Comparison of ENCODE assay signal across 12 mouse cellular contexts in the genomic region with DNA sequence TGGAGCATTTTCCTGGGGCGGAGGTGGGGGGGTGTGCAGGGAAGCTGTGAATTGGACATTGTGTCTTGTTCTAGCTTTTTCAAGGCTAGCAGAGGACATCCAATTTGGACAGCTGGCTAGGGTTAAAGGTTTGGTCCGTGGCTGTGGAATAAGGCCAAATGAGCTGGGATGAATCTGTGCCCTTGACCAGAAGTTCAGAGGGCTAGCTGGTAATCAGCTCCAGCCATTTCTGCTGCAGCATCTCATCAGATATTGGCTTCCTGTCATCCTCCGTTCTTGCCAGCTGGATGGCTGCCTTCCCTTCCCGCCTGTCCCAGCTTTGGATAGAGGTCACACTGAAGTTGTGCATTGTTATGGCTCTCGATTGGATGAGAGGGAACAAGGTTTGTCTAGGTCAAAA. TPM values are rescaled to one million over a fixed set of nuclear protein-coding genes. Genes with fewer than 3 reads are reported as not detected.
DNase-seq lines count a peak whose midpoint lies in the region; TF ChIP-seq lines count a peak whose summit lies in the region.
"Had no signal": no experiment of that assay in that cellular context is flagged by ENCODE, and none has a peak within 500 bp of the region (broad histone marks: within the 10 kb centered on the region; RNA-seq: fewer than 3 reads in every experiment).

No protein-coding gene starts in this region.

- H3K4me3 ChIP-seq in liver, adult 2 months (ENCODE audit: insufficient read depth, low read depth, low read length), result no peak overlapping the region
- no peak overlapping the region for H3K4me3 ChIP-seq in limb, embryonic 10.5 days
- H3K4me3 ChIP-seq: layer of hippocampus, adult 2 months; midbrain, embryonic 12.5 days; neural tube, embryonic 15.5 days had no signal

- no peak overlapping the region for H3K27ac ChIP-seq in liver, adult 2 months (replicated peaks; ENCODE audit: insufficient read depth, low read depth, low read length)
- no peak overlapping the region for H3K27ac ChIP-seq in limb, embryonic 10.5 days
- H3K27ac ChIP-seq: layer of hippocampus, adult 2 months; midbrain, embryonic 12.5 days; neural tube, embryonic 15.5 days had no signal

- no peaks in the 10 kb centered on the region for H3K79me2 ChIP-seq in liver, adult 2 months (ENCODE audit: control insufficient read depth, insufficient read depth, low read length)

- H3K36me3 ChIP-seq in liver, adult 2 months (ENCODE audit: control insufficient read depth, insufficient read depth, low read length), result no peaks in the 10 kb centered on the region
- H3K36me3 ChIP-seq in limb, embryonic 10.5 days, result no peaks in the 10 kb centered on the region
- H3K36me3 ChIP-seq: midbrain, embryonic 12.5 days; neural tube, embryonic 15.5 days had no signal

- no peaks in the 10 kb centered on the region for H3K9me3 ChIP-seq in limb, embryonic 10.5 days (replicated peaks)
- H3K9me3 ChIP-seq: midbrain, embryonic 12.5 days; neural tube, embryonic 15.5 days had no signal

- H3K9ac ChIP-seq in liver, adult 2 months (ENCODE audit: low read depth, low read length), result no peak overlapping the region
- H3K9ac ChIP-seq: midbrain, embryonic 12.5 days; neural tube, embryonic 15.5 days had no signal

- no peak for TF ChIP-seq POLR2A in liver, adult 2 months (IDR thresholded peaks at IDR 0.05; ENCODE audit: extremely low read depth, insufficient read depth, low read length)

- no peaks in the 10 kb centered on the region for H3K27me3 ChIP-seq in liver, adult 2 months (ENCODE audit: control insufficient read depth, insufficient read depth, low read length)
- H3K27me3 ChIP-seq in limb, embryonic 10.5 days (ENCODE audit: low read depth, poor library complexity, severe bottlenecking), result no peaks in the 10 kb centered on the region
- H3K27me3 ChIP-seq: midbrain, embryonic 12.5 days; neural tube, embryonic 15.5 days had no signal

- no peak for TF ChIP-seq CTCF in liver, adult 2 months (IDR thresholded peaks at IDR 0.05; ENCODE audit: low read depth, low read length)

- peak; percentile 68 to 72 for DNase-seq in adrenal gland, adult (ENCODE audit: inconsistent age in 2 of 2, low spot score in 1 of 2)
- no peak for DNase-seq in adrenal gland, postnatal 4 days (ENCODE audit: low spot score in 2 of 2)
- DNase-seq in liver, adult 2 months (ENCODE audit: extremely low read depth, low read depth, low spot score), result peak; percentile 99
- no peak for DNase-seq in liver
- DNase-seq in kidney, postnatal 14 days, result peak; percentile 76
- DNase-seq in lung, postnatal 4 days, result peak; percentile 54 to 87
- no peak for DNase-seq in limb, embryonic 10.5 days (ENCODE audit: low spot score)
- DNase-seq in layer of hippocampus, postnatal 25 days (ENCODE audit: extremely low spot score in 1 of 2, low spot score in 1 of 2), result no peak
- DNase-seq: heart, postnatal 4 days had no signal

- H3K4me1 ChIP-seq in liver, adult 2 months (ENCODE audit: control insufficient read depth, insufficient read depth, low read length), result peaks cover 21% of the 10 kb centered on the region
- H3K4me1 ChIP-seq in limb, embryonic 10.5 days, result no peaks in the 10 kb centered on the region
- H3K4me1 ChIP-seq: midbrain, embryonic 12.5 days; neural tube, embryonic 15.5 days had no signal

- 7% methylated on average over 5 of the region's 5 CpGs for WGBS in liver, adult 2 months
- WGBS in limb, embryonic 10.5 days, result 94% methylated on average over 5 of the region's 5 CpGs

RNA-seq across cellular contexts. Expression of a gene that starts 30.8 kb away (rescaled TPM):
- 1 to 10 TPM; 7.3 to 8.6 TPM for total RNA-seq in adrenal gland, postnatal 4 days (2021)
- total RNA-seq in liver, adult 2 months (2014; rRNA removed), result 5.2 and 6.2 TPM in 2 replicates
- polyA plus RNA-seq in liver, adult 2 months (2012; rRNA removed), result 1.3 and 1.6 TPM in 2 replicates
- 5.4 and 6.7 TPM in 2 replicates for polyA plus RNA-seq in limb, embryonic 10.5 days (2016; fragmentation: Nextera tagmentation; extraction: Ambion mirVana)
- 1 to 10 TPM; 5.8 TPM for total RNA-seq in layer of hippocampus, postnatal 25 days (2021)

Comparison
In these comparisons a context has a peak if more than half of its experiments do, and no peak if none do; other contexts are left out.
1. DNase-seq: peak in adrenal gland, adult (2 of 2), liver, adult 2 months (single experiment), kidney, postnatal 14 days (single experiment) and lung, postnatal 4 days (2 of 2); none in adrenal gland, postnatal 4 days (0 of 2), liver (single experiment), limb, embryonic 10.5 days (single experiment) and layer of hippocampus, postnatal 25 days (0 of 2).